Mouse (Mus musculus) T-helper 17 cell (primary cell): ENCODE measurements around the gene Fxyd7.

ENCODE experiments used
- in situ Hi-C, 2 experiments: fragments of 300-600 bp; cut with MboI, MseI; formaldehyde crosslinking; loops; 1 replicate in 1 of 2; 2 replicates in 1 of 2; pipeline ENCODE4 v1.15.1; 2025; ENCODE audit warnings: high pct_unique_total_duplicates in 2 of 2

Fxyd7 gene

DNA sequence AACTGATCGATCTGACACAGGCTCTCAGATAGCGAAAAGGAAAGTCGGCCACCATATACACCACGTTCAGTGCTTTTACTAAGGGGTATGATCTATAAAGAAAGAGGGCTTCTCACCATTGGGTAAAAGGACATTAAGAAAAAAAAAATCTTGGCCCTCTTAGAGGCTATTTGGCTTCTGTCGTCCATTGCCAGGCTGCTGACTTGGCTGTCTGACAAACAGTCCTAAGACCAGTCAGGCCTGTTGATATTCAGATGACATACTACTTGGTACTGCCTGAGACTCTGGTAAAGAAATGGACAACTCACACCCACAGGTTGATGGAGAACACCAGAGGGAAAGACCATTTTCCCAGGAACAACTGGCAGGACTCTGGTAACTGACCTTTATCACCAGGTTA lies 38.3 kb downstream of the Fxyd7 start:
- in situ Hi-C loops, result no loop called here

DNA sequence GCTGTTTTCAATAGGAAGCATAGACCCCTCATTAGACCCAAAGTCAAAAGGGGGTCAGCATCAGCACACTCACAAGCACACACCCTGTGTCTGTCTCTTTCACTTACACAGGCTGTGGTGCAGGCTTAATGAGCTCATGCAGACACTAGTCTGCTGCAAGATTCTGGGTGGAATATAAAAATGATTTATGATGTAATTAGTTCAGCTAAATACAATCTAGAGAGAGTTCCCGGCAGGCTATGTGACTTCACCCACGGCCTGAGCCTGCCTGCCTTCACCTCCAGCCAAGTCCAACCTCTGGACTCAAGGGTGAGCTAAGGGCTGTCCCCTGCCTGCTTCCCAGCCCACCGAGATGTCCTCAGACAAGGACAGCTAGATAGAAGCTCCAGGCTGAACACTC lies 42.4 kb downstream of the Fxyd7 start:
- in situ Hi-C loops, result no loop called here

DNA sequence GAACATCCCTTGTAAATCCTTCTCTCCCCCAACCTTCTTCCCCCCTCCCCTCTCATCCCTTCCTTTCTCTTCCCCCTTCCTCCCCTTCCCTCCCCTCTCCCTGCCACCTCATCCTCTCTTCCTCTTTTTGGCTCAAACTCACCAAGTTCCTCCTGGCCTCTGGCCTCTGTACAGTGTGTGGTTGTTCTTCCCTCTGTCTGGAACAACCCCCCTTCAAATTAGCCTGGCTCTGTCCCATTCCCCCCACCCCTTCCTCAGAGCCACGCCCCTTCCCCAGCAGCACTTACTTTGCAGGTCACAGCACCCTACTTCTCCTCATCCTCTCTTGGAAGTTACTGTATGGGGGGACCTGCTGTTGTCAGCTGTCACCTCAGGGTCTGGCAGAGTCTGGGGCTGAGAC lies 43.1 kb downstream of the Fxyd7 start:
- in situ Hi-C loops, result no loop called here

DNA sequence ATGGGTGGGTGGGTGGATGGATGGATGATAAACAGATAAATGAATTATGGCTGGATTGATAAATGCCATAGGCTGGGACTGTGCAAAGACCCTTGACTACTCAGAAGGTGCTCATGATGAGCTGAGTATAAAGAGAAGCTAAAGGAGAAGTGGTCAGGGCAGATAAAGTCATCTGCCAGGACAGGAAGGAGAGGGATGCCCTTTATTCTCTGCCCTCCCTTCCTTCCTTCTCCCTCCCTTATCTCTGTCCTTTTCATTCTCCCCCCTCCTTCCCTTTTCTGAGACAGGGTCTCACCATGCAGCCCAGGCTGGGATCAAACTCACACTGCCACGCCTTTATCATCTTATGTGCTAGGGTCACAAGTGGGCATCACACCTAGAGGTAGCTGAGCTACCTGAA lies 43.5 kb downstream of the Fxyd7 start:
- in situ Hi-C loops, result no loop called here

DNA sequence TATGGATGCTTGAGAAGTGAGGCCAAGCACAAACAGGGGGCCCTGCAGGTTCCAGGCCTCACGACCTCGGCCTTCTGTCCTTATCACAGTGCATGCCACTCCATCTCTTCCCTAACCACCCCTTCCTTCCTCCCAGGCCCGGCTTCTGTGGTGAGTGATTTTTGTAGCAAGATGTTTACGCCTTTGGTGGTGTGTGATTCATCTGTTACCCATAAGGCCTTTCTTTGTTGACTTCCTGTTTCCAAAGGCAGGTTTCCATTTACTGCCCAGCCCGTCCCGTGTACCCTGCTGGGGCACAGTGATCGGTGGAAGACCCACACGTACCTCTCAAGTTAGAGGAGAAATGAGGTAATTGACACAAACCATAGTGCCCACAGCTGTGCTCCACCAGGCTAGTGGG lies 48.6 kb downstream of the Fxyd7 start:
- in situ Hi-C loops, result no loop called here

DNA sequence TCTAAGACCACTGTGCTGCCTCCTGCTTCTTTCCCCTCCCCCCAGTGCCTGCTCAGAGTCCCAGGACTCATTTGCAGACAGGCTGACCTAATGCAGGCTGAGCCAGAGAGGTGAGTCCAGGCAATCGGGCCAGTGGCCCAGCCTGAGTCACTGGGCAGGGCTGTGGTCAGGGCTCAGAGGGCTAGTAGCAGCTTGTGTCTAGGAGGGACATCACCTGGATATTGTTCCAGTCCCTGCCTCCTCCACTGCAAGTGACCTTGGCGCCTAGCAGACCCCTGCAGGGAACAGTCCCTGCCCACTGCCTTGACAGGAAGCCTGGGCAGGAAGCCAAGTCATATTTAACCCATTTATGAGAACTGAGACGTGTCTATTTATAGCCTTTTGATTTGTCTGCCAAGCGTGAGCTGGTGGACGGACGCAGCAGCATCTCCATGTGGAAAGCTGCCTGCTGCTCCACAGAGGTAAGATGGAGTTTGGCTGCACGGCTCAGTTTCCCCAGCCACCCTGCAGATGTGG lies 50.7 kb downstream of the Fxyd7 start:
- in situ Hi-C loops, result no loop called here

DNA sequence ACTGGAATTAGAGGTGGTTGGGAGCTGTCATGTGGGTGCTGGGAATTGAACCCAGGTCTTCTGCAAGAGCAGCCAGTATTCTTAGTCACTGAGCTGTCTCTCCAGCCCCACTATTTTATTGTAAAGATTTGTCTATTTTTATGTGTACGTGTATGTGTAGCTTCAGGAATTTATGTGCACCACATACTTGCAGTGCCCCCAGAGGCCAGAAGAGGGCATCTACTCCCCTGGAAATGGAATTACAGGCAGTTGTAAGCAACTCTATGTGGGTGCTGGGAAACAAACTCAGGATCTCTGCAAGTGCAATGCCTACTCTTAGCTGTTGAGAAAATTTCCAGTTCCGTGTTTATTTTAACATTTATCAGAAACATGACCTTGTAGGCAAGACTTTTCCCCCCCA lies 54.8 kb downstream of the Fxyd7 start:
- in situ Hi-C loops, result no loop called here

DNA sequence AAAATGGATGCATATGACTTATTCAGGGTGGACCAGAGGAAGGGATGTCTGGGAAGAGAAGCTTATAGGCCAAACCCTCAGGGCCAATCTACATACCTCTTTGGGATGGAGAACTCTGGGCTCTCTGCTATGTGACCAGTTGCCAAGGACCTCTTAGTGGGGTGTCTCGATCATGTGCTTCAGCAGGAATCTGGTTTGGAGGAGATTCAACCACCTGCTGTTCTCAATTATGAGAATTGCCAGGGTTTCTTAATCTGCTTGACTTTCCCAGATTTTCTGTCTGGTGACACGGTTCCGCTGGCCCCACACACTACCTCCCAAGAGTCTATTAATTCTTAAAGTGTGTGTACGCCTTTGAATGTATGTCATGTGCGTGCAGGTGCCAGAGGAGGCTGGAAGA lies 57.3 kb downstream of the Fxyd7 start:
- in situ Hi-C loops, result no loop called here
